Mouse (Mus musculus) CH12.LX (cell line): ENCODE results near the gene Arap2. TPM values are rescaled to one million over a fixed set of nuclear protein-coding genes. Genes with fewer than 3 reads are reported as not detected.

ENCODE experiments used
- DNase-seq: peaks from one replicate; pipeline ENCODE4 v3.0.0-alpha.2; 2013; ENCODE audit errors: extremely low read depth
- H3K27ac ChIP-seq: 2 replicates; pipeline ENCODE4 v1.5.1; 2012; ENCODE audit warnings: low read depth, mild to moderate bottlenecking, control low read depth, moderate library complexity; ENCODE audit not compliant: insufficient read depth
- H3K27me3 ChIP-seq: replicated peaks from 2 replicates; pipeline ENCODE3; 2012; ENCODE audit warnings: inconsistent platforms
- H3K36me3 ChIP-seq, 2 experiments: replicated peaks in 1 of 2; 2 replicates each; pipeline versions ENCODE3 to v1.6.1; 2012; ENCODE audit warnings: inconsistent platforms in 1 of 2, low read length in 1 of 2, mild to moderate bottlenecking in 1 of 2, mixed read lengths in 1 of 2, moderate library complexity in 1 of 2; ENCODE audit not compliant: control insufficient read depth in 1 of 2, insufficient read depth in 1 of 2
- H3K4me1 ChIP-seq, 2 experiments: 2 replicates each; pipeline ENCODE4 v1.6.1; 2012; ENCODE audit warnings: inconsistent platforms in 1 of 2, moderate library complexity in 1 of 2; ENCODE audit not compliant: insufficient read depth in 2 of 2, control insufficient read depth in 1 of 2
- H3K4me2 ChIP-seq: 2 replicates; pipeline ENCODE4 v1.6.1; 2012; ENCODE audit warnings: low read depth, mild to moderate bottlenecking, control low read depth; ENCODE audit not compliant: poor library complexity, insufficient read depth, severe bottlenecking
- H3K4me3 ChIP-seq, 3 experiments: fragments of 150-350 bp in 1 of 3; sonication (generic) in 1 of 3; replicated peaks in 1 of 3; 2 replicates each; pipeline versions ENCODE3 to v1.5.1; 2011 to 2012; ENCODE audit warnings: low read depth in 2 of 3, low read length in 2 of 3, mild to moderate bottlenecking in 2 of 3, moderate library complexity in 2 of 3, control low read depth in 1 of 3, improper control_type of control experiment in 1 of 3, inconsistent platforms in 1 of 3, mixed read lengths in 1 of 3; ENCODE audit not compliant: poor library complexity in 1 of 3
- H3K79me2 ChIP-seq: replicated peaks from 2 replicates; pipeline ENCODE4 v1.6.1; 2012; ENCODE audit warnings: mild to moderate bottlenecking, moderate library complexity; ENCODE audit not compliant: control insufficient read depth, poor library complexity, insufficient read depth, severe bottlenecking; ENCODE audit errors: extremely low read depth
- H3K9ac ChIP-seq: 2 replicates; pipeline ENCODE4 v1.6.1; 2012; ENCODE audit warnings: low read depth, mild to moderate bottlenecking, control low read depth, moderate library complexity; ENCODE audit not compliant: insufficient read depth
- H3K9me3 ChIP-seq: replicated peaks from 2 replicates; pipeline ENCODE3; 2012; ENCODE audit warnings: low read length, inconsistent platforms, mixed read lengths
- CHD2 ChIP-seq: IDR thresholded peaks from 2 replicates; pipeline ENCODE4 v1.6.1; 2011; ENCODE audit warnings: low read length, improper control_type of control experiment
- EP300 ChIP-seq: IDR thresholded peaks from 2 replicates; pipeline ENCODE4 v1.6.1; 2011; ENCODE audit warnings: low read length, improper control_type of control experiment
- ETS1 ChIP-seq: conservative IDR thresholded peaks from 2 replicates; pipeline ENCODE4 v1.6.1; 2012; ENCODE audit warnings: low read depth, mild to moderate bottlenecking, inconsistent platforms, low read length, improper control_type of control experiment, moderate library complexity
- JUN ChIP-seq: IDR thresholded peaks from 2 replicates; pipeline ENCODE4 v1.6.1; 2011; ENCODE audit warnings: low read depth, mild to moderate bottlenecking, low read length, improper control_type of control experiment, moderate library complexity; ENCODE audit not compliant: insufficient read depth
- KAT2A ChIP-seq: IDR thresholded peaks from 2 replicates; pipeline ENCODE4 v1.6.1; 2012; ENCODE audit warnings: low read length, improper control_type of control experiment, inconsistent platforms; ENCODE audit not compliant: insufficient replicate concordance
- MAZ ChIP-seq: IDR thresholded peaks from 2 replicates; pipeline ENCODE4 v1.6.1; 2012; ENCODE audit warnings: low read depth, mild to moderate bottlenecking, inconsistent platforms, low read length, improper control_type of control experiment, moderate library complexity
- MYC ChIP-seq: IDR thresholded peaks from 2 replicates; pipeline ENCODE4 v1.6.1; 2011; ENCODE audit warnings: low read depth, mild to moderate bottlenecking, improper control_type of control experiment, low read length
- NRF1 ChIP-seq: IDR thresholded peaks from 2 replicates; pipeline ENCODE4 v1.6.1; 2014; ENCODE audit warnings: low read depth, mild to moderate bottlenecking, inconsistent platforms, low read length, improper control_type of control experiment, moderate library complexity
- PAX5 ChIP-seq: IDR thresholded peaks from 2 replicates; pipeline ENCODE4 v1.6.1; 2012; ENCODE audit warnings: low read length, inconsistent platforms, mixed read lengths
- POLR2AphosphoS2 ChIP-seq: IDR thresholded peaks from 2 replicates; pipeline ENCODE4 v1.6.1; 2011; ENCODE audit warnings: low read depth, low read length, improper control_type of control experiment
- UBTF ChIP-seq: IDR thresholded peaks from 2 replicates; pipeline ENCODE4 v1.6.1; 2012; ENCODE audit warnings: low read depth, mild to moderate bottlenecking, inconsistent platforms, low read length, improper control_type of control experiment, moderate library complexity
- USF2 ChIP-seq: conservative IDR thresholded peaks from 2 replicates; pipeline ENCODE4 v1.6.1; 2011; ENCODE audit warnings: low read depth, low read length, improper control_type of control experiment
- dilution Hi-C: fragments of 300-500 bp; cut with MboI; formaldehyde crosslinking; loops from 2 replicates; pipeline ENCODE4 v1.14.3; 2020; ENCODE audit warnings: low sequenced_read_pairs; ENCODE audit not compliant: extremely low pct_unique_long_range_greater_than_20kb, extremely low pct_ligation_motif_present
- in situ Hi-C: fragments of 300-500 bp; cut with MboI; formaldehyde crosslinking; loops from 3 replicates; pipeline ENCODE4 v1.14.3; 2019; ENCODE audit warnings: low sequenced_read_pairs, low pct_ligation_motif_present, low pct_unique_long_range_greater_than_20kb, mixed read lengths
- polyA plus RNA-seq: library from polyadenylated mRNA; unstranded; fragments of >175 nt; gene quantifications from 2 replicates; pipeline ENCODE4 v1.2.1, GENCODE M21; 2012; ENCODE audit warnings: low read depth; ENCODE audit not compliant: insufficient read length
- total RNA-seq, 2 experiments: library from RNA; depleted of rRNA; stranded (reverse); fragments of 300-350 nt in 1 of 2; fragments of >200 nt in 1 of 2; gene quantifications; 2 replicates each; pipeline ENCODE4 v1.2.3; 2012 to 2014

The Arap2 gene
- total and polyA plus RNA-seq, 3 experiments, result 6.6 to 15.1 (median 9.4) TPM

DNA sequence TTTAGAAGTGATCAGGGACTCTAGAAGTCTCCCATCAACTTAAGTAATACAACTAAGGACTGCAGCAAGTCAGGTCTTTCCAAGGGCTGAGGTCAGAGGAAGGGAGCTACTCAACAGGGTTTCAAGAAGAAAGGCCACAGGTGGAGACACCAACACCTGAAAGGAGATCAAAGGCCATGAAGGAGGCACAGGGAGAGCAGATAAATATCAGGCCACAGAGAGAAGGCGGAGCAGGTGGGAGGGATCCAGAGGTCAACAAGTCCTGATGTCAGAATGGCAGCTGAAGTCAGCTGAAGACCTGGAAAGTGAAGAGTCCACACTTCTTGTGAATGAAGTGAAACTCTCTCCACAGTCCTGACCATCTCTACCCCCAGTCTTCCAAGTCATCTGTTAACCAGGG lies 2.9 kb downstream of the Arap2 start:
- no peaks in the 10 kb centered on the region for H3K9me3 ChIP-seq
- 0 out of 2 replicates have a peak overlapping the region, but pooled peaks have one; percentile 31 for H3K4me2 ChIP-seq
- in situ Hi-C loops (no loop called here), dilution Hi-C loops (no loop called here)
- H3K36me3 ChIP-seq, result peaks cover 0 to 3% of the 10 kb centered on the region in 2 experiments
- H3K4me1 ChIP-seq, result peaks cover 11 to 41% of the 10 kb centered on the region in 2 experiments; a peak in 3 of 4 replicates
- H3K9ac ChIP-seq, result no peak overlapping the region
- no peak overlapping the region for H3K27ac ChIP-seq
- TF ChIP-seq JUN (no peak), ETS1 (no peak), NRF1 (no peak), EP300 (no peak), KAT2A (no peak)
- H3K79me2 ChIP-seq, result peaks cover 11% of the 10 kb centered on the region
- H3K4me3 ChIP-seq, result no peak overlapping the region
- no peak for DNase-seq
- H3K27me3 ChIP-seq, result no peaks in the 10 kb centered on the region

DNA sequence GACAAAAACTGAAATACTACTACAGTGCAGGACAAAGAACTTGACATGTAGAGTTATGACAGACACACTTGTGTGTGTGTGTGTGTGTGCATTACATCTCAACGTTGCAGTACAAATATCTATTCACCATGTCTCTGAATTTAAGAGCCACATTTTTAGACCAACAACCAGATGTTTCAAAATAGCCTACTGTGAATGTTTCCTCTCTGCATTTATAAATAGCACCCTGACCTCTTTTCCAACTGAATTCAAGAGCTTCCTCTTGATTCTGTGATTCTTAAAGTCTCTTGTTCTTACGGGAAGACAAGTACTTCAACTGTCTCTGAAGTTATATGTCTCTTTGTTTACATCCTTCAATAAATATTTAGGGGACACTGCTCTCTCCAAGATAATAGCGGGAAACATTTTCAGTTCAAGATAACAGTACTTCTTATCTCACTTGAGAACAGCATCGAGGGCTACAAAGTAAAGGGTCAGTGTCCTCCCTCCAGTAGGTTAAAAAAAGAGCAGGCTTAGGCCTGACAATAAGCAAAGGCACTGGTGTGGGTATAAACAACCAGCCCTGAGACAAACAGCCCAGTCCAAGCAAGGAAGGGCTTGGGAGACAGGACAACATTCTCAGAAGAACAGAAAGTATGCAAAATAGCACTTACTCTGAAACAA lies 3.5 kb downstream of the Arap2 start:
- DNase-seq, result no peak
- Histone ChIP-seq H3K27ac (no peak overlapping the region), H3K79me2 (peaks cover 13% of the 10 kb centered on the region), H3K9me3 (no peaks in the 10 kb centered on the region), H3K4me3 (no peak overlapping the region), H3K4me2 (0 out of 2 replicates have a peak overlapping the region, but pooled peaks have one; percentile 31), H3K27me3 (no peaks in the 10 kb centered on the region), H3K4me1 (peaks cover 11 to 48% of the 10 kb centered on the region in 2 experiments; a peak in 3 of 4 replicates), H3K9ac (no peak overlapping the region), H3K36me3 (peaks cover 0 to 3% of the 10 kb centered on the region in 2 experiments)
- TF ChIP-seq MAZ, result no peak
- TF ChIP-seq USF2, result no peak
- no peak for TF ChIP-seq POLR2AphosphoS2
- TF ChIP-seq UBTF, result no peak
- TF ChIP-seq MYC, result no peak
- TF ChIP-seq CHD2, result no peak
- no peak for TF ChIP-seq PAX5
- dilution Hi-C loops, result no loop called here
- in situ Hi-C loops, result no loop called here
